Mouse (Mus musculus): Measurements from ENCODE around the gene Tnfaip3. TPM values are rescaled to one million over a fixed set of nuclear protein-coding genes. Genes with fewer than 3 reads are reported as not detected.

The Tnfaip3 gene
- polyA plus RNA-seq, 1 experiment from 2014 or later: 2.0 TPM

DNA sequence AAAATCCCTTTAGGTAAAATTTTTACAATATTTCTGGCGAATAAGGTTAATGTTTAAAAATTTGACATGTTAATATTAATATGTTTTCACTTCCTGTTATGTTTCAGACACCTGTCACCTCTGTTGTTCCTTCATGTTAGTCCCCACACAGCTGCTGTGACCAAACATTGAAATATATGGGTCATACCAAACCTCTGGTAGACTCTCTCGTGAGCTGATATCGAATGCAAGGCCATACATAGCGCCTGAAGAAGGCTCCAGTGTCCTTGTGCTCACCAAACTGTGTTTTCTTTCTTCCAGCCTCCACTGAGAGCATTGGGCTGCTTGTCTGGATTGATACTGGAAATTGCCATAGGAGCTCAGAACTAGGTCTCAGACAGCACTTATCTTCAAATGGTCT, 24.4 kb downstream of the Tnfaip3 start:
- ATAC-seq (ENCODE audit: low FRiP score) (no peak), DNase-seq (ENCODE audit: low spot score) (no peak)
- Histone ChIP-seq H3K9ac (ENCODE audit: low read depth, low read length) (no peak overlapping the region), H3K4me2 (replicated peaks; ENCODE audit: low read depth, low read length) (no peak overlapping the region), H3K9me3 (ENCODE audit: control insufficient read depth, low read length) (no peaks in the 10 kb centered on the region), H3K36me3 (ENCODE audit: control insufficient read depth, insufficient read depth, low read length) (no peaks in the 10 kb centered on the region), H3K27me3 (ENCODE audit: control insufficient read depth, insufficient read depth, low read length) (no peaks in the 10 kb centered on the region), H3K4me1 (replicated peaks; ENCODE audit: control insufficient read depth, insufficient read depth, low read length) (no peaks in the 10 kb centered on the region), H3K4me3 (ENCODE audit: low read depth, low read length) (no peak overlapping the region), H3K27ac (ENCODE audit: low read depth, low read length) (no peak overlapping the region)
- 87% methylated on average over 4 of the region's 4 CpGs for WGBS

DNA sequence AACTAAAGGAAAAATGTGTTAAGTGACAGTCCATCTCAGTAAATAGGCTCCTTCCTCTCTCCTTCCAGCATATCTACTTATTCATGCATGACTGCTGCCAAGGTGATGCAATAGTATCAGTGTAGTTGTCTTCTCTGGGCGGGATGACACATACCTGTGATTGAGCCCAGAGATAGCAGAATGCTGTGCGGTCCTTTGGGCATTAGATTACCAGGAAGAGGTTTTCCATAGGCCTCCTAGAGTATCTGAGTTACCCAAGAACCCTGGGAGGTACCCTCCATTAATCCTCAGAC, 27.6 kb downstream of the Tnfaip3 start:
- Histone ChIP-seq H3K9me3 (ENCODE audit: control insufficient read depth, low read length) (no peaks in the 10 kb centered on the region), H3K4me1 (replicated peaks; ENCODE audit: control insufficient read depth, insufficient read depth, low read length) (no peaks in the 10 kb centered on the region), H3K4me2 (replicated peaks; ENCODE audit: low read depth, low read length) (no peak overlapping the region), H3K27ac (ENCODE audit: low read depth, low read length) (no peak overlapping the region), H3K36me3 (ENCODE audit: control insufficient read depth, insufficient read depth, low read length) (no peaks in the 10 kb centered on the region), H3K27me3 (ENCODE audit: control insufficient read depth, insufficient read depth, low read length) (no peaks in the 10 kb centered on the region), H3K9ac (ENCODE audit: low read depth, low read length) (no peak overlapping the region), H3K4me3 (ENCODE audit: low read depth, low read length) (no peak overlapping the region)
- ATAC-seq (ENCODE audit: low FRiP score): no peak
- no peak for DNase-seq (ENCODE audit: low spot score)
- WGBS: 74% methylated on average over 2 of the region's 2 CpGs

DNA sequence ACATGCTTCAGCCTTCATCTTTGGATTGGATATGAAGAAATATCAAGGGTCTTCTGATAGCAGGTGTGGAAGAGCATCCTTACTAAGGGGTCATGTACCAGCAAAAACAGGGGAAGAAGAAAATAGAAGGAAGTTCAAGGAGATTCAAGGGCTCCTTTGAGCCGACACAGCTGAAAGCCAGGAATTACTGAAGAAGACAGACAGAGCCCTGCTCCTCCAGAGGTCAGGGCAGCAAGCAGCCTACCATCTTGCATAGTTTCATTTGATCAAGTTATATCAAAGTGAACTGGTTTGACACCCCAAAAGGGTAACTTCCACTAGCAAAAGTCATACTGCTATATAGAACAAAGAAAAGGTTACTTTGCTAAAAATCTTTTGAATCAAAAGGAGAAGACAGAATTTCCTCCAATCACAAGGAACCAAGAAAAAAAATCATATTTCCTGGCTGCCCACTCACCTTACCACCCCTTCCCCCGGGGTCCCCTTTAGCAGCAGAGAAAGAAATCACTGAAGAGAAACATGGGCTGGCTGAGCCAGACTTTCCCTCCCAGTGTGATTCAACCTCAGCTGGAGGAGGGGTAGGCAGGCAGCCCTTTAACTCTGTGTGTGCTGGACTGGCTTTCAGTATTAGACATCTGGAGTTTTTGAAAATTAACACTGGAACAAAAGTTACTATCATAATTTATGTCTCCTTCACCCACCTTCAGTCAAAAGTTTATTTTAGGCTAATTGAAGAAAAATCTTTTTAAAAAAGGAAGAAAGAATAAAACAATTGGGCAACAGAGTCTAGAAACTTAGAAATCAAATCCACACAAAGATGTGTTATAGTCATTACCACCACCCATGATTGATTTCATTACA, 28.2 kb downstream of the Tnfaip3 start:
- H3K9ac ChIP-seq (ENCODE audit: low read depth, low read length): no peak overlapping the region
- H3K4me2 ChIP-seq (replicated peaks; ENCODE audit: low read depth, low read length): no peak overlapping the region
- H3K27me3 ChIP-seq (ENCODE audit: control insufficient read depth, insufficient read depth, low read length): no peaks in the 10 kb centered on the region
- no peak overlapping the region for H3K27ac ChIP-seq (ENCODE audit: low read depth, low read length)
- ATAC-seq (ENCODE audit: low FRiP score): no peak
- H3K36me3 ChIP-seq (ENCODE audit: control insufficient read depth, insufficient read depth, low read length): no peaks in the 10 kb centered on the region
- no peak overlapping the region for H3K4me3 ChIP-seq (ENCODE audit: low read depth, low read length)
- WGBS: 26% methylated on average over 2 of the region's 2 CpGs
- no peaks in the 10 kb centered on the region for H3K9me3 ChIP-seq (ENCODE audit: control insufficient read depth, low read length)
- no peaks in the 10 kb centered on the region for H3K4me1 ChIP-seq (replicated peaks; ENCODE audit: control insufficient read depth, insufficient read depth, low read length)
- DNase-seq (ENCODE audit: low spot score): peak; percentile 5

DNA sequence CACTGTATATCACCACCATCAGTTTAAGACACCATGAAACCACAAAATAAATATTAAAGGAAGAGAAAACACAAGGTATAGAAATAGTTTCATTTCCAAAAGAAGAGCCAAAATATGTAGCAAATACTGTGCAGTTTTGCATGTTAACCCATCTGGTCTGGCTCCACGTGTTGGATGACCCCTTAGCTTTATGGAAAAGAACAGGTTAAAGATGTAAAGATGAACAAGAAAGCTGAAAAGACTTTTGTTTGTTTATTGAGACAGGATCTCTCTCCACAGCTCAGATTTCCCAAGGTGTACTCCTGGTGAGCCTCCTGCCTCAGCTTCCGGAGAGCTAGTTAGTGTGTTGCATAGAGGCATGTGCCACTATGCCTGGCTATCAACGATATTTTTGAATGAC, 29.9 kb downstream of the Tnfaip3 start:
- no peak overlapping the region for H3K9ac ChIP-seq (ENCODE audit: low read depth, low read length)
- no peak overlapping the region for H3K4me2 ChIP-seq (replicated peaks; ENCODE audit: low read depth, low read length)
- H3K36me3 ChIP-seq (ENCODE audit: control insufficient read depth, insufficient read depth, low read length): no peaks in the 10 kb centered on the region
- no peak overlapping the region for H3K27ac ChIP-seq (ENCODE audit: low read depth, low read length)
- no peak overlapping the region for H3K4me3 ChIP-seq (ENCODE audit: low read depth, low read length)
- H3K9me3 ChIP-seq (ENCODE audit: control insufficient read depth, low read length): no peaks in the 10 kb centered on the region
- ATAC-seq (ENCODE audit: low FRiP score) (no peak), DNase-seq (ENCODE audit: low spot score) (no peak)
- H3K27me3 ChIP-seq (ENCODE audit: control insufficient read depth, insufficient read depth, low read length): no peaks in the 10 kb centered on the region
- H3K4me1 ChIP-seq (replicated peaks; ENCODE audit: control insufficient read depth, insufficient read depth, low read length): no peaks in the 10 kb centered on the region
- 88% methylated on average over 3 of the region's 3 CpGs for WGBS

DNA sequence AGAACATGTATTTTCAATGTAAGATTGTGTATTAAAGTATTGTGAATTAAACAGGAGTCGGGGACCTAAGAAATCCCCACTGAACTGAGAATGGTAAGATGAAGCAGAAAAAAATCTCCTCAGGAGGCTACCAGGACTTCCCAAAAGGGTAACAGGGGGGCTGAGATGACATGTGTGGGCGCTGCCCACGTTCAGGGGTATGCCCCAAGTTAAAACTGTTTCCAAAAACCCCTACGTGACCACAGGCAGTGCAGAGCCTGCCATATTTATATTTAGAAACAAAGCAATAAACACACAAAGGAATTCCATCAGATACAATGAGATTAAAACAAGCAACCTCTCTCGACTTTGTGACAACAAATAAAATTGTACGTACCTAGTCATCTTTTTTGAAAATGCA, 31.9 kb downstream of the Tnfaip3 start:
- ATAC-seq (ENCODE audit: low FRiP score): no peak
- no peaks in the 10 kb centered on the region for H3K27me3 ChIP-seq (ENCODE audit: control insufficient read depth, insufficient read depth, low read length)
- 85% methylated on average over 6 of the region's 6 CpGs for WGBS
- H3K36me3 ChIP-seq (ENCODE audit: control insufficient read depth, insufficient read depth, low read length): no peaks in the 10 kb centered on the region
- H3K9ac ChIP-seq (ENCODE audit: low read depth, low read length): no peak overlapping the region
- no peak overlapping the region for H3K27ac ChIP-seq (ENCODE audit: low read depth, low read length)
- no peak overlapping the region for H3K4me3 ChIP-seq (ENCODE audit: low read depth, low read length)
- no peak overlapping the region for H3K4me2 ChIP-seq (replicated peaks; ENCODE audit: low read depth, low read length)
- H3K4me1 ChIP-seq (replicated peaks; ENCODE audit: control insufficient read depth, insufficient read depth, low read length): no peaks in the 10 kb centered on the region
- no peak for DNase-seq (ENCODE audit: low spot score)
- no peaks in the 10 kb centered on the region for H3K9me3 ChIP-seq (ENCODE audit: control insufficient read depth, low read length)

DNA sequence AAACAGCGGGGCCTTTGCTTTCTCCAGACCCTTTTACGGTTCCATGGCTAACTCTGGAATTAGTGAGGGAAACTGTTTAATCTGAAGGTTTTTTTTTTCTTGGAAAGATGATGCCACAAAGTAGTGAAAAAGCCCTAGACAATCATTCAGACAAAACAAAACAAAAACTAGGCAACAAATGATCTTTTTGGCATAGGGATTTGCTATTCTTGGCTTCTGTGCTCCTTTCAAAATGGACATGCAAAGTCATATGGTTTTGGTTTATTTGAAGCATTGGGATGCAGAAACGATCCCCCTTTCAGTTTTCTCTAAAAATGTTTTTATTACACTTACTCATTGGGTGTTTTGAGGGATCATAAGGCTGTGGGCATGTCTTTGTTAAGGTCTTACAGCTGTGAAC, 41.0 kb downstream of the Tnfaip3 start:
- ATAC-seq (ENCODE audit: low FRiP score) (no peak), DNase-seq (ENCODE audit: low spot score) (no peak)
- no peak overlapping the region for H3K27ac ChIP-seq (ENCODE audit: low read depth, low read length)
- no peaks in the 10 kb centered on the region for H3K36me3 ChIP-seq (ENCODE audit: control insufficient read depth, insufficient read depth, low read length)
- no peaks in the 10 kb centered on the region for H3K27me3 ChIP-seq (ENCODE audit: control insufficient read depth, insufficient read depth, low read length)
- no peaks in the 10 kb centered on the region for H3K4me1 ChIP-seq (replicated peaks; ENCODE audit: control insufficient read depth, insufficient read depth, low read length)
- H3K4me2 ChIP-seq (replicated peaks; ENCODE audit: low read depth, low read length): no peak overlapping the region
- H3K9me3 ChIP-seq (ENCODE audit: control insufficient read depth, low read length): no peaks in the 10 kb centered on the region
- H3K4me3 ChIP-seq (ENCODE audit: low read depth, low read length): no peak overlapping the region
- H3K9ac ChIP-seq (ENCODE audit: low read depth, low read length): no peak overlapping the region
- 84% methylated on average over 3 of the region's 3 CpGs for WGBS

DNA sequence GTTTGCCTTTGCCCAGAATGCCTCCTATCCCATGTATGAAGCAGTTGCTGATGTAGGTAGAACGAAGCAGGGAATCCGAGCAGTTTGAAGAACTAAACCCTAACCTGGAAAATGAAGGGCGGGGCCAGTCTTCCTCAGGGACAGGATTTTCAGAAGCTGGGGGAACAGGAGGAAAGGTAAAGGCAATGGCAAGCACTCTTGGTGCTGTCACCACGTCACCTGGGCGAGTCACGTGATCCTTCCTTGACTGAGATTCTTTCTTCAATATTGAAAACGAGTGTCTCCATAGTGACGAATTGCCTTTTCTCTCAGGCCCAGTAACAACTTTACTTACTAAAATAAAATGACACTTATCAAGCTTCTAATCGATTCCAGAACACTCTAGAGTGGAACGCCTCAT, 48.6 kb downstream of the Tnfaip3 start:
- Histone ChIP-seq H3K4me3 (ENCODE audit: low read depth, low read length) (no peak overlapping the region), H3K9ac (ENCODE audit: low read depth, low read length) (no peak overlapping the region), H3K27me3 (ENCODE audit: control insufficient read depth, insufficient read depth, low read length) (no peaks in the 10 kb centered on the region), H3K27ac (ENCODE audit: low read depth, low read length) (no peak overlapping the region), H3K9me3 (ENCODE audit: control insufficient read depth, low read length) (no peaks in the 10 kb centered on the region), H3K4me2 (replicated peaks; ENCODE audit: low read depth, low read length) (no peak overlapping the region), H3K4me1 (replicated peaks; ENCODE audit: control insufficient read depth, insufficient read depth, low read length) (no peaks in the 10 kb centered on the region), H3K36me3 (ENCODE audit: control insufficient read depth, insufficient read depth, low read length) (no peaks in the 10 kb centered on the region)
- DNase-seq (ENCODE audit: low spot score) (no peak), ATAC-seq (ENCODE audit: low FRiP score) (no peak)
- 89% methylated on average over 10 of the region's 10 CpGs for WGBS

DNA sequence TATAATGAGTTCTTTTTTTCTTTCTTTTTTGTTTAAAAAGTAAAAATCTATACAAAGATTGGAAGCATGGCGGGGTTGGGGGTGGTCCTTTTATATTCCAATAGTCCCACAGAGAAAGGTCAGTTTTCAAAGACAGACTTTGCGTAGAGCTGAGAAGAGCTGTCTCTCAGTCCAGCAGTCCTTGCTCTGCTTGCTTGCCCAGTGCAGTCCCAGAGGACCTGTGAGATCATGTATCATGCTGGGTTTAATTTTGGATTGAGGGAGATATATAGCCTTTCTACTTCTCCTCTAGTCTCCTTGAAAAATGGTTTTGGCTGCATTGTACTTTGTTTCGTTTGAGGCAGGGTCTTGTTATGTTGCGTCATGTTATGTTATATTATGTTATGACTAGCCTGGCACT, 49.9 kb downstream of the Tnfaip3 start:
- Histone ChIP-seq H3K9ac (ENCODE audit: low read depth, low read length) (no peak overlapping the region), H3K4me1 (replicated peaks; ENCODE audit: control insufficient read depth, insufficient read depth, low read length) (no peaks in the 10 kb centered on the region), H3K4me2 (replicated peaks; ENCODE audit: low read depth, low read length) (no peak overlapping the region), H3K36me3 (ENCODE audit: control insufficient read depth, insufficient read depth, low read length) (no peaks in the 10 kb centered on the region), H3K27ac (ENCODE audit: low read depth, low read length) (no peak overlapping the region), H3K27me3 (ENCODE audit: control insufficient read depth, insufficient read depth, low read length) (no peaks in the 10 kb centered on the region), H3K9me3 (ENCODE audit: control insufficient read depth, low read length) (no peaks in the 10 kb centered on the region), H3K4me3 (ENCODE audit: low read depth, low read length) (no peak overlapping the region)
- WGBS: 88% methylated on average over 4 of the region's 4 CpGs
- DNase-seq (ENCODE audit: low spot score) (no peak), ATAC-seq (ENCODE audit: low FRiP score) (no peak)

DNA sequence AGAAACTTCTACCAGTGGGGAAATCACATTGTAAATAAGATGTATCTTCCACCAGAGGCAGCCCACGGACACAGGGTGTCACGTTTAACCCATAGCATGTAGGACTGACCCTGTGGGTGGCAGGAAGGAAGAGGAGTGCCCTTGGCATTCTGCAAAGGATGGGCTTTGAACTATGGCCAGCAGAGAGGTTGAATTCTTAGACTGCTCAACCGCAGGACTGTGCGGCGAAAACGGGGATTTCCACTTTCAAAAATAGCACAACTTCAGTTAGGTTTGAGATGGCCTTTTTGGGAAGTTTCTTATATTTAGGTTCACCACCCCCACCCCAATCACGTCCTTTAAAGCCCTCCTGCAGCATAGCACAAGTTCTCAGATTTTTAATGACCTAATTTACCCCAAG, 50.6 kb downstream of the Tnfaip3 start:
- no peaks in the 10 kb centered on the region for H3K27me3 ChIP-seq (ENCODE audit: control insufficient read depth, insufficient read depth, low read length)
- no peaks in the 10 kb centered on the region for H3K36me3 ChIP-seq (ENCODE audit: control insufficient read depth, insufficient read depth, low read length)
- H3K9ac ChIP-seq (ENCODE audit: low read depth, low read length): no peak overlapping the region
- no peaks in the 10 kb centered on the region for H3K4me1 ChIP-seq (replicated peaks; ENCODE audit: control insufficient read depth, insufficient read depth, low read length)
- no peak for ATAC-seq (ENCODE audit: low FRiP score)
- WGBS: 75% methylated on average over 7 of the region's 7 CpGs
- no peak overlapping the region for H3K4me2 ChIP-seq (replicated peaks; ENCODE audit: low read depth, low read length)
- H3K9me3 ChIP-seq (ENCODE audit: control insufficient read depth, low read length): no peaks in the 10 kb centered on the region
- no peak overlapping the region for H3K4me3 ChIP-seq (ENCODE audit: low read depth, low read length)
- DNase-seq (ENCODE audit: low spot score): no peak
- no peak overlapping the region for H3K27ac ChIP-seq (ENCODE audit: low read depth, low read length)
